Mouse (Mus musculus) kidney, postnatal 14 days (tissue): Measurements from ENCODE around the gene Rcc1.

Experiments
- DNase-seq: peaks from one replicate; pipeline ENCODE4 v3.0.0; 2022; ENCODE audit warnings: mixed read lengths

Gene Rcc1

DNA sequence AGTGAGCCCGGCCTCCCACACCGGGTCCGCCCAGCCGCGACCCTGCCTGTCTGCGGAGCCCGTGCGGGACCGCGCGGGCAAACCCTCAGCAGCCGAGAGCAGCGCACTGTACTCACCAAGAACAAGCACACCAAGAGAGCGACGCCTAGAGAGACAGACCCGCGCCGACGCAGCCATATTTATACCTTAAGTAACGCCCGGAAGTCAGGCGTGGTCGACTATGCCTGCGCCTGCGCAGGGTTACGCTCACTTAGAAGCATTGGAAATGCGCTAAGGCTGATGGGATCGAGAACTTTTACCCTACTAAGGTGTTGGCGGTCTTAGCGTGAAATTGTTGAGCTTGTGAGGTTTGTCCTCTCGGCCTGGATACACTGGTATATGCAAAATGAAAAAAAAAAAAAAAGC is at the start of gene Rcc1:
TSS of gene Rcc1 (minus strand) at position 125 of the 405 bp plus-strand sequence.
- peak; percentile 95 for DNase-seq

DNA sequence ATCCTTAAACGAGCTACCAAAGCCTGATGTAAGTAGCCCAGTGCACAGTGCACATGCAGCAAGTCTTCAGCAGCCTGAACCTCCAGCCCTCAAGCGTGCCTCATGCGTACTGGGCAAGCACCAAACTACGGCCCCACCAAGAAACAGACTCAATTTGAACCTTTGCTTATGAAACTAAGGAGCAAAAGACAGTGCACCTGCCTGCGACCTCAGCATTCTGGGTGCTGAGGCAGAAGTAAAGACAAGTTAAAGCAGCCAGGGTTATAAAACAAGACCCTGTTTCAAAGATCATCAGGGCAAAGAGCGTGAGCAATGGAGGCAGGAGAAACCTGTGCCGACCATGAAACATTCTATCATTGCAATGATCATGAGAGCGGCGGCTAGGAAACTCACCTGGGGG is 47.6 kb upstream of the Rcc1 start:
- peak; percentile 51 for DNase-seq

DNA sequence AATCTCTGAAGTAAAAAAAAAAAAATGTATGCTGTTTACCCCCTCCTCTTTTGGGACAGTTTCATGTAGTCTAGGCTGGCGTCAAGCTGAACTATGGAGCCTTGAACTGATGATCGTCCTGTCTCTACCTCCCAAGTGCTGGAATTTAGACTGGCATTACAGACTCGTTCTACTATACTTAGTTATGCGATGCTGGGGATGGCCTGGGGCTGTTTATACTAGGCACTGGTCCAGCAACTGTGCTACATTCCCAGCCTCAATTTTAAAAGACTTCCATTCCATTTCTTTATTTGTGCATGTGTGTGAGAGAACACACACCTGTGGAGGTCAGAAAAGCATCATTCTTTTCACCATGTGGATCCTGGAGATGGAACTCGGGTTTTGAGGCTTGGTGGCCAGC is 45.5 kb upstream of the Rcc1 start:
- DNase-seq: peak; percentile 61

DNA sequence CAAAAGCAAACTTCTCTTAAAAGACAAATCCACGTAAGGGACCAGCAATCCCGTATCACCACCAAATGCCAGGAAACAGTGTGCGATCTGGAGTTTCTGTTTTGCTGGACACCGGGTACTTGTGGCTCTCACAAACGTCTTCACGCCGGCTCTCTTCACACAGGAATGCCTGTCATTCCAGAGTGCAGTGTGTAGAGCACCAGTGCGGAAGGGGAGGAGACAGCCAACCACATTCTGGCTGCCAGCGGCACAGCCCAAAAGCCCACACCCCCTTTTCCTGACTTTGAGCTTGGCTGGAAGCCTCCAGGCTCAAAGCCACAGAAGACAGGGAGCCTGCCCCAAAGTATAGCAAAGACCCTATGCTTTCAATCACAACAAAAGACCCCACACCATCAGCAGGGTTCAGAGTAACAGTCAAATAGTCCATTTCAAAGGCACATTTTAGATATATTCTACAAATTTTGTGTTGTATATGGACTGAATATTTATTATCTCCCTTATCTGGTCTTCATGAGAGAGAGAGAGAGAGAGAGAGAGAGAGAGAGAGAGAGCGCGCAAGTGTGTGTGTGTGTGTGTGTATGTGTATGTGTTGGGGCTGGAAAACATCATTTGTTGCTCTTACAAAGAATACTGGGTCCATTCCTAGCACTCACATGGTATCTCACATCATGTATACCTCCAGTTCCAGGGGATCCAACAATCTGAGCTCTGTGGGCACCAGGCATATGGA is 44.8 kb upstream of the Rcc1 start:
- peak; percentile 91 for DNase-seq

DNA sequence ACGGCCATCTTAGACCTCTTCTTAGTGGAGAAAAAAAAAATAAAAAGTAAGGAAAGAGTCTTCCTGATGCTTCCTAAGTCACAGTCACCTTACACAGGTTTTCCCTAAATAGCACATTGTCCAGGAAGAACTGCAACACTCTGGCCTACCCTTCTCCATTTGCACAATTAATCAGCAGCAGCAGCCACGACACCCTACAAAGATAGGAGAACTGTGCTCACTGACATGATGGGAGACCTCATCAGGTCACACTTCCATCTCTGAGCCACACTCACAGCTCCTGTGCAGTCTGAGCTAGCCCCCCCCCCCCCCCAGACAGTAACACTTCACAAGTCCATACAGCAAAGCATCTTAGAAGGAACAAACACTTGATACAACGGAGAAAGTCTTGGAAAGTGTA is 43.7 kb upstream of the Rcc1 start:
- no peak for DNase-seq

DNA sequence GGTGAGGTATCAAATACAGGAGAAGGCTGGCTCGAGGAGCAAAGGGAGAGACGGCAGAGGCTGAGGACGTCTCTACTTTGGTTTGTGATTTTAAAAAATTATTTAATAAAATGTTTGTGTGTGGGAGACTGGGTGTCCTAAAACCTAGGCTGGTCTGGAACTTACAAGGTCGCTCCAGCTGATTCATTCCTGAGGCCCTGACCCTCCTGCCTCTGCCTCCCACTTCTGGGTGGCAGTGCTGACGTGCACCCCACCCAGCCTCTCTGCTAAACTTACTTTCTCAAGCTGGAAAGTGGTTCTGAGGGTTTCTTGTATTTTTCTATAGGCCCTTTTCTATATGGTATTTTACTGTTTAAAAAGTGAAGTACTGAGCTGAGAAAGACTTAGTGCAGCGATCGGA is 42.8 kb upstream of the Rcc1 start:
- no peak for DNase-seq

DNA sequence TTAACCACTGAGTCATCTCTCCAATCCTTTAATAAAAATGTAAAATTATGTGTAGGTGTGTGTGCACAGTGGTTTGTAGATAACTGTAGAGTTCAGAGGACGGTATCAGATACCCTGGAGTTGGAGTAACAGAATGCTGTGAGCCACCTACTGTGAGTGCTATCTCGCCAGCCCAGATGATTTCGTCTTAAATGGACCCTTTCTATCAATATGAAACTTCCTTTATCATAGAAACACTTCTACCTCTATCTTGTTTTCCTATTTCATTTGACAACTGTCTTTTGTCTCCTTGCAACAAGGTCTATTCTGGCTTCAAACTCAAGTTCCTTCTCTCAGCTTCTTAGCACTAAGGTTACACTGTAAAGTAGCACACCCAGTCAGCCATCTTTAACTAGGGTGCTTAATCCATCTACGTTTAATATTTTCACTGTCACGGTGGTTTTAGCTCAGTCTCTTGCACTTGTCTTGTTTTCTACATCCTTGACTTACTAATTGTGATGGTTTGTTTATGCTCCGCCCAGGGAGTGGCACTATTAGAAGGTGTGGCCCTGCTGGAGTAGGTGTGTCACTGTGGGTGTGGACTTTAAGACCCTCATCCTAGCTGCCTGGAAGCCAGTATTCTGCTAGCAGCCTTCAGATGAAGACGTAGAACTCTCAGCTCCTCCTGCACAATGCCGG is 37.8 kb upstream of the Rcc1 start:
- no peak for DNase-seq

DNA sequence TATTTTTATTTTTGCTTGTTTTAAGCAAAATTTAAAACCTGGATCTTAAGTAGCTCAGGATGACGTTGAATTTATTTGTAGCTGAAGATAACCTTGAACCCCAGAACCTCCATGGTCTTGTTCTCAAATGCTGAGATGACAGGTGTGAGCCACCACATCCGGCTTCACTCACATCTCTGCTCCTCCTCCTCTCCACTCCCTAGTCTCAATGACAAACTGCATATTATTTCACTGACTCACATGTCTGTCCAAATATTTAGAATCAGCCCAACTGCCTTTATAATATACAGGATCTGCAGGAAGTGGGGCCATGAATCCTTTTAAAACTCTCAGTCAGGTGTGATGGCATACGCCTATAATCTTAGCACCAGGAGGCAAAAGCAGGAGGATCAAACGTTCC is 35.9 kb upstream of the Rcc1 start:
- DNase-seq: no peak

DNA sequence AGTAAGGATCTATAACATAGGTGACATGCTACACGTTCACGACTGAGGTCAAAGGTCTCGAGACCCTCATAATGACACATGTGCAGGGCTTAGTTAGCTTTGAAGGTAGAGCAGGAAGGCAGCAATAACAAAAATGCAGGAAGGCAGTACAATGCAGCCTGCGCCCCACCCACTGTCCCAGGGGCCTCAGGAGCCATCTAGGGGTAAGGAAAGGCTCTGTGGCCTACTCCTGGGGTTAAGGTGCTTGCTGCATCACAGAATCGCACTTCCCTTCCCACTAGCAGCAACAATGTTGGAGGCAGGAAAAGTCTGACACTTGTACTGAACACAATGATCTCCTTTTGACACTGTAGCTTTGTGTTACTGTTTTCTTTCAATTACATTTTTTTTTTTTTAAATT is 34.2 kb upstream of the Rcc1 start:
- peak; percentile 57 for DNase-seq

DNA sequence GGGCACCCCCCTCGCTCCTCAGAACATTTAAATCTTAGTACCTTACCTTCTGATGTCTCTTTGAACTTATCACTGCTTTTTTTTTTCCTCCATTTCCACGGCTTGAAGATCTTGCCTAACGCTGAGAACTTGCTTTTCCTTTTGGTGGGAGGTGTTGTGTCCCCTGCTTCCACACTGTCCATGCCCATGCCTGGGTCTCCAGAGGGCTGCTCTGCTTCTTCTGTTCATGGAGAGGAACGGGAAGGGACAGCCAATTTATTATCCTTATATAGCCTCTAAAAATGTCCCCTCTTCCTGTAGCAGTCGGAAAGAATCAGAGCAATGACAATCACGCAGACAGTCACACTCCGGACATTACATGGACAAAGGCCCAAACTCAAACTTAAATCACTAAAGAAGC is 33.4 kb upstream of the Rcc1 start:
- peak; percentile 57 for DNase-seq

DNA sequence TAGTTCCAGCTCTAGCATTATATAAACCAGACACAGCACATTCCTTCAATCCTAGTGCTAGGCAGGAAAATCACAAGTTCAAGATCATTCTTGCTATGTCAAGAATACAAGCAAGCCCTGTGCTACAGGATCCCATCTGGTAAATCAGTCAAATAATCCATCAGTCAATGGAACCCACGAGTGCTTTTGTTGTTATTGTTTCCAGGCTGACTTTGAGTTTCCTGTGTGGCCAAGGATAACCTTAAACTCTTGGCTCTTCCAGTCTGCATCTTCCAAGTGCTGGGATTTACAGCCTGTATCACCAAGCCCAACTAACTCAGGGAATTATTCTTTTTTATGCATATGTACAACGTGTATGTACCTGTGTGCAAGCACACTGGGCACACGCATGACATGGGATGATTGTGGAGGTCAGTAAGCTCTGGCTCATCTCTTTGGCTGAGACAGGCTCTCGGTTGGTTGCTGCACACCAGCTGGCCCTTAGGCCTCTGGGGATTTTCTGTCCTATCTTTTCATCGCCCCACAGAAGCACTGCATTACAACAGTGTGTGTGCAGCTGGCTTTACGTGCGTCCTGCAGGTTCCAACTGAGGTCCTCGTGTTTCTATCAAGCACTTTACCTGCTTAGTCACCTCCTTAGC is 32.5 kb upstream of the Rcc1 start:
- DNase-seq: no peak

DNA sequence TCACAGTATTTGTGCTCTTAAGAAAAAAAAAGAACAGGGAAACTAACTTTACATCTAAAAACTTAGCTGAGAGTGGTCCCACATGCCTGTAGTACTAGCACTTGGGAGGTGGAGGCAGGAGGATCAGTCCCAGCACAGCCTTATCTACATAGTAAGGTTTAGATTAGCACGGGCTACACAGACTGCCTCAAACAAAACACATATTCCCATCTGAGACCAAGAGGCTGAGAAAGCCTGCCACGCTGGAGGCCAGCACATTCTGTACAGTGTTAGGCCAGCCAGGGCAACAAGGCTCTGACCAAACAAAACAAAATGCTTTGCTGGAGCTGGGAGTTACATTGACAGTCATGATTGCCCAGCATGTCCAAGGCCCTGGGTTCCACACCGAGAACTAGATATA is 30.1 kb upstream of the Rcc1 start:
- DNase-seq: no peak

DNA sequence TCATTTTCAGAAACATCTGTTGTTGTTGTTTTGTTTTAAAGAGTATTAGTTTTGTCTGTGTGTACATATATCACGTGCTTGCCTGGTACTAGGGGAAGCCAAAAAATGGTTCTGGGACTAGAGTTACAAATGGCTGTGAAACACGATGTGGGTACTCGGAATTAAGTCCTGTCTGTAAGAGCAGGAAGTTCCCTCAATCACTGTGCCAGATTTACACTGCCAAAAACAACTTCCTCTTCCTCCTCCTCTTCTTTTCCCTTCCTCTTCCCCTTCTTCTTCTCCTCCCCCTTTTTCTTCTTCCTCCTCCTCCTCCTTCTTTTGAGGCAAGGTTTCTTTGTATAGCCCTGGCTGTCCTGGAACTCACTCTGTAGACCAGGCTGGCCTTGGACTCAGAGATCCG is 28.9 kb upstream of the Rcc1 start:
- DNase-seq: no peak

DNA sequence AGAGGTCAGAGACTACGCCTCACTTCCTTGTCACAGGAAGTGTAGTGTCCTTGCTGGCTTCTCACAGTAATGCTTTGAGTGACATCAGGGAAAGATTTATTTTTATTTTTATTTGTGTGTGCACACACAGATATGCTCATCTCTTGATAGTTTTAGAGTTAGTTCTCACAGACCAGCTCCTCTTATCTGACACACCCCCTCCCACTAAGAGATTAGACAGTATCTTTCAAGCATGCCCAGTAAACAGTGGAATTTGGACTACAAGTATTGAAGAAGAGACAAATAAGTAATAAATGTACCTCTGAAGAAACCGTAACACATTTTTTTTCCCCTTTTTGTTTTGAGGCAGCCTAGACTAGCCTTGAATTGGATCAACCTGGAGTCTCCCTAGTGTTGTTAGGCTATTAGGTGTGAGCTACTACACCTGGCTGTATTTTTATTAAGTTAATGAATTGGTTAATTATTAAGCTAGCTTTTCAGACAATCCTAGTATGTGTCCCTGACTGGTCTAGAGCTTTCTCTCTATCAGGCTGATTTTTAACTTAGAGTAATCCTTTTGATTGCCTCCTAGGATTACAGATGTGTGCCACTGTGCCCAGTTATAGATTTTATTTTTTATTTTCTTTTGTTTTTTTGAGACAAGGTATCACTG is 27.7 kb upstream of the Rcc1 start:
- DNase-seq: no peak

DNA sequence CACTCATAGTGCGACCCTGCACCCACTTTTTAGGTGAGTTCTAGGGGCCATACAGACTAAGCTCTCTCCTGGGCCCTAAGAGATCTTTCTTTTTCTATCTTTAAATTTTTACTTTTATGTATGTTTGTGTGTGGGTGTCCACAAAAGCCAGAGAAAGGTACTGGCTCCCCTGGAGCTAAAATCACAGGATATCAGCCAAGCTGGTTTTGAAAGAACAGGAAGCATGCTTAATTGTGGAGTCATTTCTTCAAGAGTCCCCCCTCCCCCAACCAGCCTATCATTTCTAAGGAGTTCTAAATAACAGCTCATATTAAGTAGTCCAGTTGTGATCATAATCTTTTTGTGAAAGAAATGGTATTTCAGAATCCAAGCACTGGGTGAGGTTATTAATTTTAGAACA is 20.4 kb upstream of the Rcc1 start:
- no peak for DNase-seq

DNA sequence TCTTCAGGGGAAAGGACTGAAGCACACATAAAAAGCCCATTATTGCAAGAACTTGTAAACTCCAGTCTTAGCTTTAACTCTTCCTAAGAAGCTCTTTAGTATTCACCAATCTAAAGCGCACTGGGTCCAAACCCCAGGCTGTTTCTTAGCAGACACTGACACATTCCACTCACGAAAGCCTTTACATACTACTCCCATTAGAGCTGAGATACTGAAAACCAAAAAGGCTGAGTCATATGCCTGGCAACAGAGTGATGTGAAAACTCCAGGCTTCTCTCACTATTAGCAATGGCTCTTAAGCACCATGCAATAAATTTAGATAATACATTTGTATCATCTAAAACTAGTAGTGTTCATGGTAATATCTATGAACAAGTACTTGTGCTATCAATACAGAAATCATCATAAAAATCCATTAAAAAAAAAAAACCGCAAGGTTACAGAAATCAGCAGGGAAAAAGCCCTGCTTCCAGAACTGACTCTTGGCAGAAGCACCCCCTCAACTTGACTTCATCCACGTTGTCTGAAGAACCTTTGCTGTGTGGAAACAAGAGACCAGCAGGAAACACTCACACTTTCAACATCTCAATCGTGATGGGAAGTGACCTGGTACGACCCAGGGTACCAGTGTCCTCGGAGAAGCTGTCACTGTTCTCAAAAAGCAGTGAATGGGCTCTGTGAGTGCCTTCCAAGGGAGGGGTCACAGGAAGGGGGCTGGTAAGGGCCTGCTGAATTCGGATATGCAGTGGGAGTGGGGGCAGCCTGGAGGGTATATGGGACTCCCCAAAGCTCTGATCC is 16.7 kb upstream of the Rcc1 start:
- no peak for DNase-seq

DNA sequence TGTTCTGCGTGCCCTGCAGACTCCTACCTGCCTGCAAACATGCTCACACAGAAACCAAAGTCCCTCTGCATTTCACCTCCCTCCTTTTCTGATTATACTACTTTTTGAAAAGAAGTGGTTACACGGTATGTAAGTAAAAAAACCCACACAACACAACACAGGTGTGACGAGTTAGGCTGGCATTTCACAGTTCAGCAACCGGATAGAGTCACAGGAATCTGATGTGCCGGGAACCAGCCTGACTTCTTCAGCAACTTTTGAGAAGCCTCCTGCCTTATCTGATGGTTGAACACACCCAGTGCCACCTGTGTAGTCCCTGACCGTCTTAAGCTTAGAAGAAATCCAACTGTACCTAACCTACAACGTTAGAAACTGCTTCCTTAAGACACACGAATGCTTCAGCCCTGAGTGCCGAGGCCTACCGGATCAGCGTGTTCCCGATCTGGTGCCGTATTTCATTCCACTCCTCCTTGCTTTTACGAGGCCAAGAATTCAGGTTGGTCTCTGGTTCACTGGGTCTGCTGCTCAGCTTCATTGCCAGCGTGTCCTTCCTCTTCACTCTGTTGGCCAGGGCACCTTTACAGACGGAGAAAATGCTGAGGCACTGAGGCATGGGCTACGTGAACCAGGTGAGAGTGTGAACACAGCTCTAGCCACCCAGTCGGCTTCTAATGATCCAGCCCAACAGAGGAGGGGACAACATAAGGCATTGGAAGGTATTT is 14.2 kb upstream of the Rcc1 start:
- DNase-seq: peak; percentile 21

DNA sequence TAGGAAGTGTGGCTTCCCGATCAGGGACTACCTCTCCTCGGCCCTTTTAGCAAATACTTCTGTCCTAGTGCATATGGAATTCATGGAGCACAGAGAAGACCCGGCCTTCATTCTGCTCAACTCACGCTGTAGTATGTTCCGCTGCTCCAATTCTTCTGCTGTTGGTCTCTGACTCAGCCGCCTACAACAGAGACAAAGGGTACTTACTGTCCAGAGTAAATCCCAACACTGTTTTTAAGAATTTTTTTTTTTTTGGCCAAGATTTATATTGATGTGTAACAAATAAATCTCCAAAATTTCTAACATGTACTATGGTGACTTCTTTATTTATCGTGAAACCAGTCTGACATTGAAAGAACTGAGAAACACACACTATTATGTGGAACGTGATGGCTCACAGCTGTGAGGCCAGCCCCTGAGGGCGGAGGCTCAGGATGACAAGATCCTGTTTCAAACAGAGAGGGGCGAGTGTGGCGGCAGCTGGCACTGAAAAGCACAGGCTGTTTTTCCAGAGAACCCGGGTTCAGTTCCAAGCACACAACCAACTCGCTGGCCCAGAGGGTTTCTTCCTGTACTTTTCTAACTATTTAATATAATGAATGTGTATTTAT is 12.2 kb upstream of the Rcc1 start:
- DNase-seq: no peak

DNA sequence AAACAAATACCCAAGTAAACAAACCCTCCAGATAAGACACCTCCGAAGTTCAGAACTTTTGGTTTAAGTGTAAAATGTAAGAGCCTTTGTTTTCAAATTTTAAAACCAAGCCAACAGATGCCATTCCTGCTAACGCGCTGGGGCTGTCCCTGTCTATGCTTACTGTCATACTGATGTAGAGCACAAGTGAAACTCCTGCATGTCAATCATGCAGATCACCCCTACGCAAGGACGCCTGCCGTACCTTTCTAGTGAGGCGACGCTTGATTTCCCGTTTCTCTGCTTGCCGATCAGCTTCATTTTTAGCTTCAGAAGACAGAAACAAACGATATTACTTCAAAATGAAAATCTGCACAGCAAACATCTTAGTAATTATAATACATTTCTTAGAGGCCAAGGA is 10.1 kb upstream of the Rcc1 start:
- DNase-seq: no peak

DNA sequence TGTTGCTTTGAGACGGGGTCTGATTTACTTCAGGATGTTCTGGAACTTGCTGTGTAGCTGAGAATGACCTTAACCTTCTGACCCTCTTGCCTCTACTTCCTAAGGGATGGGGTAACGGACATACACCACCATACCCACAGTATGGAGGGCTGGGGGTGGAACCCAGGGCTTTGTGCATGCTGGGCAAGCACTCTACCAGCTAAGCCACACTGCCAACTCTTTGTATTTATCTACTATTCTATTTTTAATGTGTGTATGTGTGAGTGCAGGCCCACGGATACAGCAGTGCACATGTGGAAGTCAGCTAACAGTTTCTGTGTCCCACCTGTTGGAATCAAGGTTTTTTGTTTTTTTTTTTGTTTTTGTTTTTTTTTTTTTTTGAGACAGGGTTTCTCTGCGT is 6.1 kb upstream of the Rcc1 start:
- no peak for DNase-seq

DNA sequence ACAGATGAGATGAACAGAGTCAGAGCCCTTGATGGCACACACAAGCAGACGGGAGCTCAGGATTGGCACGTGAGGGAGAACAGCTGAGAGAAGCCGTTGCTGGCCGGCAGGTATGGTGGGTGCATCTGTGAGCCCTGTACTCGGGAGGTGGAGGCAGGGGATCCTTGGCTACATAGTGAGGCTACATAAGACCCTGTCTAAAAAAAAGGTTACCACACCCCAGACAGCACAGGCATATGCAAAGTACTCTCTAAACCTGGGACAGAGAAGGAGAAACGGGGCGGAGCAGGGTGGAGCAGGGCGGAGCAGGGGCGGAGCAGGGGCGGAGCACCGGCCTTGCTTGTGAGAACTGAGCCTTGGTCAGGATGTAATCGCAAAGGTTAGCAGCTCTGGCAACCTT is 2.8 kb upstream of the Rcc1 start:
- DNase-seq: peak; percentile 68

DNA sequence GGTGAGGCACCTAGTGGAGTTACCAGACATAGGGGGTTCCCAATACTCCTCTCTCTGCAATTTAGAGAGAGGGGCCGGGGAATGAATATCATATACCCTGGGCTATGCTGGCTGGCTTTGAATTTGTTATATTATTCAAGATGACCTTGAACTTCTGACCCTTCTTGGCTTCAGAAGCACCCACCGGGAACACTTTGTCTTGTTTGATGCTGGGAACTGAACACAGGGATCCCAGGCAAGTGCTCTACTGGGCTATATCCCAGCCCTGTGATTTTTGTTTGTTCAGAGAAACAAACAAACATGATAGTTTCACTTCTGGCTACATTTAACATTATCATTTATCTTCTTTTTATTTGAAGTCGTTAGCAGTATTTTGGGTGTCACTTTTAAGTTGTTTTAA is 2.0 kb upstream of the Rcc1 start:
- no peak for DNase-seq
